Mouse (Mus musculus) forebrain, embryonic 15.5 days (tissue): ENCODE data around the gene Nfatc3. TPM values are rescaled to one million over a fixed set of nuclear protein-coding genes. Genes with fewer than 3 reads are reported as not detected.

Experiments
- ATAC-seq: fragments of 200-750 bp; cut with Nextera tagmentation; replicated peaks from 2 replicates; pipeline ENCODE4 v1.8.0; 2017; ENCODE audit warnings: mild to moderate bottlenecking, moderate TSS enrichment, moderate library complexity
- H3K27ac ChIP-seq: fragments of 300-500 bp; sonication (generic); replicated peaks from 2 replicates; pipeline ENCODE4 v1.5.1; 2015; ENCODE audit warnings: mild to moderate bottlenecking, inconsistent platforms
- H3K27me3 ChIP-seq: fragments of 300-500 bp; sonication (generic); 2 replicates; pipeline ENCODE4 v1.6.1; 2015; ENCODE audit warnings: inconsistent platforms
- H3K36me3 ChIP-seq: fragments of 300-500 bp; sonication (generic); 2 replicates; pipeline ENCODE4 v1.6.1; 2015; ENCODE audit warnings: mild to moderate bottlenecking, inconsistent platforms
- H3K4me1 ChIP-seq: fragments of 300-500 bp; sonication (generic); 2 replicates; pipeline ENCODE4 v1.6.1; 2015; ENCODE audit warnings: inconsistent platforms
- H3K4me2 ChIP-seq: fragments of 300-500 bp; sonication (generic); replicated peaks from 2 replicates; pipeline ENCODE4 v1.6.1; 2015; ENCODE audit warnings: mild to moderate bottlenecking, inconsistent platforms
- H3K4me3 ChIP-seq: fragments of 300-500 bp; sonication (generic); 2 replicates; pipeline ENCODE4 v1.5.1; 2015; ENCODE audit warnings: mild to moderate bottlenecking, inconsistent platforms
- H3K9ac ChIP-seq: fragments of 300-500 bp; sonication (generic); replicated peaks from 2 replicates; pipeline ENCODE4 v1.6.1; 2015; ENCODE audit warnings: mild to moderate bottlenecking, inconsistent platforms
- H3K9me3 ChIP-seq: fragments of 300-500 bp; sonication (generic); 2 replicates; pipeline ENCODE4 v1.6.1; 2016; ENCODE audit warnings: inconsistent platforms
- WGBS: fragments of 180-500 bp; shearing (Covaris S2); methylation state at CpG from one replicate; pipeline ENCODE4 v1.1.7; 2015; ENCODE audit warnings: mixed read lengths; 5-methylcytosine and 5-hydroxymethylcytosine counted together
- polyA plus RNA-seq: library from polyadenylated mRNA; unstranded; fragments of >200 nt; fragmentation: Nextera tagmentation; extraction: Ambion mirVana; gene quantifications from 2 replicates; pipeline ENCODE4 v1.2.1, GENCODE M21; 2015

The Nfatc3 gene
- polyA plus RNA-seq, 1 experiment from 2014 or later, result 4.1 TPM

DNA sequence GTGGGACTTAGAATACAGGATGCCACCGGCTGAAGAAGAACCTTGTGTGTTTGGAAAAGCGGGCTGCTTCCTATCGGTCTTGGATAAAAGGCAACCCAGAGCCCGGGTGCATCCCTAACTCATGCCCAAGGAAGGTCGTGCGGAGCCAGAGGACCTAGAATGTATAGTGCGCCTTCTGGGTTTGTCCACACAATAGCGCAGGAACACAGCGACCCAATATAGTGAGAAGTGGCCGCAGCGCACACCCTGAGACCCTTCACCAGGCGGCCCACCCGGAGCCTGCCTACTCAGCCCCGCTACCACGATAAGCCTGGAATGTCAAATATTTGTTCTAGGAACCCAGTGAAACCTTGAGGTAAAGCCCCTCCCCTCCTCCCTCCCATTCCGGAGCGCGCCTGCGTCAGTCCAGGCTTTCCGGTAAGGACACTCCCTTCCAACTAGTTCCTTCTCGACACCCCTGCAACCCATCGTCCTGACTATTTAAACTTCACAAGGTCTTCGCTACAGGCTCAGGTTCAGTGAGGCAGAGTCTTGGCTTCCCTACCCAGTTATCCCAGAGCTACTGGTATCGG, 79.4 kb downstream of the Nfatc3 start:
- Histone ChIP-seq H3K27me3 (peaks cover 57% of the 10 kb centered on the region), H3K4me3 (peak overlapping the region; percentile 47), H3K9ac (peak overlapping the region; percentile 48), H3K4me1 (peaks cover 34% of the 10 kb centered on the region), H3K36me3 (no peaks in the 10 kb centered on the region), H3K9me3 (no peaks in the 10 kb centered on the region), H3K27ac (no peak overlapping the region), H3K4me2 (peak overlapping the region; percentile 82)
- peak; percentile 39; the same call in 1 of the 2 replicates for ATAC-seq
- under 1% methylated on average over 24 of the region's 24 CpGs for WGBS

DNA sequence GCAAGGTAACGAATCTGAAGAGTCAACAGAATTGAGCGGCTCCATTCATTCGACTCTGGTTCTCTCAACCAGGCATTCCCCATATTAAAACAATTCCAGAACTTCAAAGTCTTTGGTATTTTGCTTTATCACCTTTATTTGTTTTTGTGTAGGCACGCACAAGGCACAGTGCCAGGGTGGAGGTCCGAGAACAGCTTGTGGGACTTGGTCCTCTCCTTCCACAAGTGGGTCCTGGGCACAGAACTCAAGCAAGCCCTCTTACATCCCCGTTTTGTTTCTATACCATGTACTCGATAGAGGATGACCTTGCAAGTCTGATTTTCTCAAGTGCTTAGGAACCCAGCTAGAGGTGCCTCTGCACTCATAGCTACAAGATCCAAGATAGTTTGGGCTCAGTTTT, 80.0 kb downstream of the Nfatc3 start:
- Histone ChIP-seq H3K9me3 (no peaks in the 10 kb centered on the region), H3K4me2 (peak overlapping the region; percentile 82), H3K9ac (no peak overlapping the region), H3K36me3 (no peaks in the 10 kb centered on the region), H3K27me3 (peaks cover 57% of the 10 kb centered on the region), H3K4me3 (peak overlapping the region; percentile 47), H3K27ac (no peak overlapping the region), H3K4me1 (peaks cover 34% of the 10 kb centered on the region)
- WGBS, result 18% methylated on average over 7 of the region's 7 CpGs
- ATAC-seq, result no peak

DNA sequence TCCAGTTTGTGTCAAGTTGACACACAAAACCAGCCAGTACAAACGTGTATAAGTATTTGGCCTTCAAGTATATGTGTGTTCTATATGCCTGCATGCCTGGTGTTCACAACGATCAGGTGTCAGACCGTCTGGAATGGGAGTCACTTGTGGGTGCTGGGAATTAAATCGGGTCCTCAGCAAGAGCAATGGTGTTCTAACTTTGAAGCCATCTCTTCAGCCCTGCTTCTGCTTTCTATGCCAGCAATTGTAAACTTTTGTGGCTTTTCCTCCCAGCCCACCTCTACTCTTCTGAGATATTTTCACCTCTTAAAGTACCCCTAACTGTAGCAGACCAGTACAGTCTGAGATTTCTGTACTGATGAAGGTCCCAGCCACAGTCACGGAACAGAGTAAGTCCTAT, 81.6 kb downstream of the Nfatc3 start:
- Histone ChIP-seq H3K4me1 (peaks cover 34% of the 10 kb centered on the region), H3K36me3 (no peaks in the 10 kb centered on the region), H3K27me3 (peaks cover 46% of the 10 kb centered on the region), H3K9ac (no peak overlapping the region), H3K9me3 (no peaks in the 10 kb centered on the region), H3K27ac (no peak overlapping the region), H3K4me3 (no peak overlapping the region), H3K4me2 (no peak overlapping the region)
- no peak for ATAC-seq
- 69% methylated on average over 5 of the region's 5 CpGs for WGBS

DNA sequence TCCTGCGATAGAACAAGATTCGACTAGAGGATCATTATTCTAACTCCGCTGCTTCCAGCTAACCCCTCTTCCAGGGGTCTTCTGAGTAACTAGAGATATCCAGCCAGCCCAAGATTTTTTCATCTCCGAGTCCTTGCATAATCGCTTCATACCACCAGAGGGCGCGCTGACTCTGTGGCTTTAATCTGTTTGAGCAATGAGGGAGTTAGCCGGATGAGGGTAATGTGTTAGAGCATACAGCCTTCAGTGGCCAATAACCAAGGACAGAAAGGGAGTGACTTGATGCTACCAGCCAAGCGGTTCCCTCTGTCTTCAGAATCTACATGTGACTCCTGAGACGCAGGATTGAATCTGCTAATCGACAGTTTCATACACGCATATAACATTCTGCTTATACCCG, 82.1 kb downstream of the Nfatc3 start:
- peaks cover 40% of the 10 kb centered on the region for H3K27me3 ChIP-seq

DNA sequence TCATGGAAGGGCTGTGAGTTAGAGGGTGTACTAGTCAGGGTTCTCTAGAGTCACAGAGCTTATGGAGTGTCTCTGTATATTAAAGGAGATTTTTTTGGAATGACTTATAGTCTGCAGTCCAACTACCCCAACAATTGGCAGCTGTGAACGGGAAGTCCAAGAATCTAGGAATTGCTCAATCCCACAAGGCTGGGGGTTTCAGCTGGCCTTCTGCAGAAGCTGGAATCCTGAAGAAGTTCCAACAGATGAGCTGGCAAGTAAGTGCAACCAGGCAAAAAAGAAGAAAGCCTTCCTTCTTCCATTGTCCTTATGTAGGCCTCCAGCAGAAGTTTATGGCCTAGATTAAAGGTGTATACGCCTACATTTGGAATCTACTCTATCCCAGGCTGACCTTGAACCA, 86.7 kb downstream of the Nfatc3 start:
- Histone ChIP-seq H3K4me1 (peaks cover 5% of the 10 kb centered on the region; the same call in 1 of the 2 replicates), H3K36me3 (no peaks in the 10 kb centered on the region), H3K27ac (no peak overlapping the region), H3K4me2 (no peak overlapping the region), H3K4me3 (no peak overlapping the region), H3K9ac (no peak overlapping the region), H3K27me3 (no peaks in the 10 kb centered on the region), H3K9me3 (no peaks in the 10 kb centered on the region)
- WGBS, result 88% methylated on average over 2 of the region's 2 CpGs
- no peak for ATAC-seq

More for the DNA sequence above, 82.1 kb downstream of the Nfatc3 start:
- H3K9ac ChIP-seq, result no peak overlapping the region
- peak; percentile 56 for ATAC-seq
- H3K9me3 ChIP-seq, result no peaks in the 10 kb centered on the region
- WGBS, result 14% methylated on average over 13 of the region's 13 CpGs
- H3K4me3 ChIP-seq, result no peak overlapping the region
- peaks cover 30% of the 10 kb centered on the region for H3K4me1 ChIP-seq
- H3K27ac ChIP-seq, result no peak overlapping the region
- no peaks in the 10 kb centered on the region for H3K36me3 ChIP-seq
- no peak overlapping the region for H3K4me2 ChIP-seq

DNA sequence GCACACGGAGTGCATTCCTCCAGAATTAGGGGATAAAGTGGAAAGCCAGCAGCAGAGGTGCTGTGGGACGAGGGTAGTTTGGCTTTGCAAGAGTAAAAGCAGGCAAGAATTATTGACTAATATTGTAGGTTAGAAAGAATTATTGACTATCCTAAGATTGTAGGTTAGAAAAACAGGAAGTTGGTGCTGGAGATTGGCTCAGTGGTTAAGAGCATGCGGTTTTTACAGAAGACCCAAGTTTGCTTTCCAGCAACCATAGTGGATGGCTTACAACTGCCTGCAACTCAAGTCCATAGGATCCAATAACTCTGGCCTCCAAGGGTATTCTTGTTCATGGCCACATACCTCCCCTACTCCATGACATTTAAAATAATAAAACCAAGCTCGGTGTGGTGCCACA, 87.4 kb downstream of the Nfatc3 start:
- no peak overlapping the region for H3K27ac ChIP-seq
- H3K36me3 ChIP-seq, result no peaks in the 10 kb centered on the region
- WGBS, result 95% methylated on average over 4 of the region's 4 CpGs
- H3K27me3 ChIP-seq, result no peaks in the 10 kb centered on the region
- no peak for ATAC-seq
- no peak overlapping the region for H3K4me3 ChIP-seq
- H3K9ac ChIP-seq, result no peak overlapping the region
- H3K4me1 ChIP-seq, result peaks cover 9% of the 10 kb centered on the region
- H3K9me3 ChIP-seq, result no peaks in the 10 kb centered on the region
- H3K4me2 ChIP-seq, result no peak overlapping the region

DNA sequence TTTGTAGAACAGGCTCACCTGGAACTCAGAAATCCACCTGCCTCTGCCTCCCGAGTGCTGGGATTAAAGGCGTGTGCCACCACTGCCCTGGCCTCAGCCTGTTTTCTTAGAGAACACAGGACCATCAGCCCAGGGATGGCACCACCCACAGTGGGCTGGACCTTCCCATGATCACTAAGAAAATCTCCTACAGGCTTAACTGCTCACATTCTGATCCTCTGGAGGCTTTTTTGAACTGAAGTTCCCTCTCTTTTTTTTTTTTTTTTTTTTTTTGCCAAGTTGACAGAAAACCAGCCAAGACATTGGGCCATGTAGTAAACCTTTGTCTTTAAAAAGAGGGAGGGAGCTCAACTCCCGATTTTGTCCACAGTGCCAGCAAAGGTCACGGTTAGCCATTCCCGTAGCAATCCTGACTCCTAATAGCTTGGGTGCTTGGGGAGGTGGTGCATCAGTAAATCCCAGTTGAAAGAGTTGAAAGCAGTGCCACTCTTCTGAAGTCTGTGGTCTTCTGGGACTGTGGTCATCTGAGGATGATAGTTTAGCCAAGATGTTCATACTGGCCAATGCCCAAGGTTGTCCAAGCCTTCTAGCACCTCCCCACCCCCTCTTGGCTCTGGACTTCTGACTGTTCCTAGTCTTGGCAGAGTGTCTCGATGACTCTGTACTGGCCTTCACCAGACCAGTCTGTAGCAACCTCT, 89.4 kb downstream of the Nfatc3 start:
- Histone ChIP-seq H3K9ac (no peak overlapping the region), H3K27me3 (no peaks in the 10 kb centered on the region), H3K9me3 (no peaks in the 10 kb centered on the region), H3K4me1 (peaks cover 19% of the 10 kb centered on the region), H3K27ac (no peak overlapping the region), H3K4me3 (no peak overlapping the region), H3K4me2 (no peak overlapping the region), H3K36me3 (no peaks in the 10 kb centered on the region)
- WGBS, result 89% methylated on average over 6 of the region's 6 CpGs
- no peak for ATAC-seq

DNA sequence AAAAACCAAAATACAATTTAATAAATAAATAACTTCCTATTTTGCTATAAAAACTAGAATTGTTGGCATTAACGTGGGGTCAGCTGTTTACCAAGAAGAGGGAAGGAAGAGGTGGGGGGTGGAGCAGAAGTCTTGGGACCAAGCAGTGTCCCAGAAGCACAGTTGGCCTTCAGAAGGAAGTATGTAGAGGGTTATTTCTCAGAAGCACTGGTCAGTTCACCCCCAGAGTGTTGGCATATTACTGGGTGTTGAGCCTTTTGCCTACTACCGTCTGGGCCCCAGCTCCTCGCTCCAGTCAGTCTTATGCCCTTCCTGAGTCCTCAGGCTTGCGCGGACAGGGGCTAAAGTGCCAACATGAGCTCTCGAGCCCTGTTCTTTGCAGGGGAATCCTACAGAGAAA, 90.4 kb downstream of the Nfatc3 start:
- peaks cover 19% of the 10 kb centered on the region for H3K4me1 ChIP-seq
- H3K27me3 ChIP-seq, result no peaks in the 10 kb centered on the region
- H3K4me3 ChIP-seq, result no peak overlapping the region
- no peak overlapping the region for H3K27ac ChIP-seq
- no peak for ATAC-seq
- no peak overlapping the region for H3K9ac ChIP-seq
- H3K4me2 ChIP-seq, result no peak overlapping the region
- H3K36me3 ChIP-seq, result no peaks in the 10 kb centered on the region
- no peaks in the 10 kb centered on the region for H3K9me3 ChIP-seq
- 94% methylated on average over 6 of the region's 6 CpGs for WGBS

DNA sequence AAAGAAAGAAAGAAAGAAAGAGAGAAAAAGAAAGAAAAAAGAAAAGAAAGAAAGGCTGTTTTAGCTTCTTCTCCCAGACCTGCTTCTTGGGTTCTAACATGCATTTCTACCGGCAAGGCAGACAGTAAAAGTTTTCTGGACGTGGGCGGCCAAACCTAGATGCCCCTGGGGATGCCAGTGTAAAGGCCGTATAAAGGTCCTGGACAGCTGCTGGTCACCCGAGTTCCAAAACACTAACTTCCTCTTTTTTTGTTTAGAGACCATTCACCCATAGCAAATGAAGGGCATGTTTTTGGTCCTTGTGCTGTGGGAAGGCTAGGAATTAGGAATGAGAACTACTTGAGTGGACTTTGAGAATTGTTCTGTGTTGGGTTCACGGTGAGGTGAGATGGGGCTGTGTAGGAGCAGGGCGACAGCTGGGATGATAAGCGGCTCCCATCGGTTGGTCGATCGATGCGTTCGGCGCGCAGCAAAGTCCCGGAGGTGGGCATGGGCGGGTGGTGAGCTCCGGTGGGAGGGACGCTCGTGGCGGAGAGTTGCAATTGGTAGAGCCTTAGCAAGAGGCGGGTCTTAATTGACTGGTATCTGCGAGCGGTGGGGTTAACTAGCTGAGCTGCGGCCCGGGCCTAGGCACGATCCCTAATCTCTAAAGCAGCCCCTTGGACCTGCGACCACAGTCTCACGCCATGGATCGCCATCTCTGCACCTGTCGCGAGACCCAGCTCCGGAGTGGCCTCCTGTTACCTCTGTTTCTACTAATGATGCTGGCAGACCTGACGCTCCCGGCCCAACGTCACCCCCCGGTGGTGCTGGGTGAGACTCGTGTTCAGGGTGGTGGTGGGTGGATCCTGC, 91.4 kb downstream of the Nfatc3 start, which contains the start of gene Pla2g15:
Gene Pla2g15 (plus strand): TSS at position 599 of the 852 bp plus-strand sequence.
- peak within 1 kb of the TSS; percentile 83 for H3K4me2 ChIP-seq
- no peaks in the 10 kb centered on the region for H3K9me3 ChIP-seq
- peak within 1 kb of the TSS; percentile 89 for H3K9ac ChIP-seq
- 0 out of 2 replicates have a peak, but pooled peaks cover 7% of the 10 kb centered on the region for H3K36me3 ChIP-seq
- H3K27ac ChIP-seq, result peak within 1 kb of the TSS; percentile 41; the same call in 1 of the 2 replicates
- 2% methylated on average over 38 of the region's 38 CpGs for WGBS
- peaks cover 19% of the 10 kb centered on the region for H3K4me1 ChIP-seq
- ATAC-seq, result peak; percentile 99
- H3K27me3 ChIP-seq, result no peaks in the 10 kb centered on the region
- peak within 1 kb of the TSS; percentile 90 for H3K4me3 ChIP-seq

DNA sequence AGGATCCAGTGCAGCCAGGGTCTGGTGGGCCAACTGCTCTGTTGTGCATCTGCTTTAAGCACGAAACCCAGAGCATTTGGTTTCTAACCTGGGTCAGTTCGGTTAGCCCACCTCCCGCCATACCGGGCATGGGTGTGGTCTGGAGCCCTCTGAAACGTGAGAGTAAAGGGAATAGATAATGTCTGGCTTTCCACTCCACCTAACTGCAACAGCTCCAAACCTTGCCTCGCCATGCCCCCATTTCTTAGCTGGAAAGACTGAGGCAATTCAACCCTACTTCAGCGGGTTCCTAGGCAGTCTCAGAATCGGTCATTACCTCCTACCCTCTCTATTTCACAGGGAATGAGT, 92.0 kb downstream of the Nfatc3 start:
- H3K9me3 ChIP-seq, result no peaks in the 10 kb centered on the region
- no peaks in the 10 kb centered on the region for H3K27me3 ChIP-seq
- ATAC-seq, result no peak
- WGBS, result 20% methylated on average over 8 of the region's 8 CpGs
- H3K4me2 ChIP-seq, result peak overlapping the region; percentile 83
- H3K27ac ChIP-seq, result peak overlapping the region; percentile 41; the same call in 1 of the 2 replicates
- H3K4me3 ChIP-seq, result peak overlapping the region; percentile 90
- H3K36me3 ChIP-seq, result peaks cover 11% of the 10 kb centered on the region; the same call in 1 of the 2 replicates
- H3K4me1 ChIP-seq, result peaks cover 19% of the 10 kb centered on the region
- H3K9ac ChIP-seq, result peak overlapping the region; percentile 89

DNA sequence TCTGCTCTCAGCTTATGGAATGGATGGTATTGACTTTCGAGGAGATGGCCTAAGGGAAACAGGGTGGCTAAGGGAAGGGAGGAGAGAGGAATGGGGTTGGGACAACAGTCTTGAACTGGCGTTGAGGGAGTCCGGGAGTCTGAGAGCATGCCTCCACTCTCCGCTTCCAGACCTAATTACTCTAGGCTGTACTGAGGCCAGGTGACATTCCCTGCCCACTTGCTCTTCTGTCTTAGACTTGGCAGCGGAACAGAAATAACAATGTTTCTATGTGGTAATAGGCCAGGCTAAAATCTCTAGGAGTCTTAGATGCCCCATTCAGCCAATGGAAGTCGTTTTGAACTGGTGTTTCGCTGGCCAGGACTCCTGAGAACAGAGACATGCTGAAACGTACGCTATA, 92.4 kb downstream of the Nfatc3 start:
- Histone ChIP-seq H3K4me3 (peak overlapping the region; percentile 90), H3K27ac (no peak overlapping the region)
- ATAC-seq, result no peak

DNA sequence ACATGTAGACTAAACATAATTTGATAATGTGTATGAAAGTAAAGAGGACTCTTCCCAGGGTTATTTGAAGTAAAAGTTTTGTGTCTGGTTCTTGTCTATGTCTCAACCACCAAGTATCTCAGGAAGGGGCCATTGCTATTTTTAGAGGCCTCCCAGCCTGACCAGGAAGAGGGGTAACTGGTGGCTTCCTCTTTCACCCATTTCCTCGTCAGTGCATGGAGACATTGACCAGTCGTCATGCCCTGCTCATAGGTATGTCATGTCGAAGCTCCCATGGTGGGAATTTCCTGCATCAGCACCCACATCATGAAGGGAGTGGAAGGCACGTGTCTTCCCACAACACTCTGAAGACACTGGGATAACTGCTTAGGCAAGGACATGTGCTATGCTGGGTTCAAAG, 94.2 kb downstream of the Nfatc3 start:
- Histone ChIP-seq H3K9ac (no peak overlapping the region), H3K4me2 (no peak overlapping the region), H3K27ac (no peak overlapping the region), H3K4me1 (peaks cover 19% of the 10 kb centered on the region), H3K27me3 (no peaks in the 10 kb centered on the region), H3K4me3 (no peak overlapping the region), H3K36me3 (peaks cover 22% of the 10 kb centered on the region; the same call in 1 of the 2 replicates), H3K9me3 (no peaks in the 10 kb centered on the region)
- 91% methylated on average over 4 of the region's 4 CpGs for WGBS
- ATAC-seq, result no peak

More for the DNA sequence above, 92.4 kb downstream of the Nfatc3 start:
- H3K4me2 ChIP-seq, result peak overlapping the region; percentile 83
- no peaks in the 10 kb centered on the region for H3K27me3 ChIP-seq
- no peaks in the 10 kb centered on the region for H3K9me3 ChIP-seq
- H3K4me1 ChIP-seq, result peaks cover 19% of the 10 kb centered on the region
- peaks cover 12% of the 10 kb centered on the region; the same call in 1 of the 2 replicates for H3K36me3 ChIP-seq
- WGBS, result 73% methylated on average over 9 of the region's 9 CpGs
- H3K9ac ChIP-seq, result peak overlapping the region; percentile 89; the same call in 1 of the 2 replicates
